Mouse (Mus musculus): ENCODE data around the gene Alkbh7. TPM values are rescaled to one million over a fixed set of nuclear protein-coding genes. Genes with fewer than 3 reads are reported as not detected.

The Alkbh7 gene
- total RNA-seq, 2 experiments from 2014 or later = not detected

- no peak for ATAC-seq (replicated peaks; ENCODE audit: low FRiP score, poor library complexity, severe bottlenecking)
Observed at GRCm38 (mm10) chr17:57020960-57021359, 23.8 kb downstream of the Alkbh7 start.

DNA sequence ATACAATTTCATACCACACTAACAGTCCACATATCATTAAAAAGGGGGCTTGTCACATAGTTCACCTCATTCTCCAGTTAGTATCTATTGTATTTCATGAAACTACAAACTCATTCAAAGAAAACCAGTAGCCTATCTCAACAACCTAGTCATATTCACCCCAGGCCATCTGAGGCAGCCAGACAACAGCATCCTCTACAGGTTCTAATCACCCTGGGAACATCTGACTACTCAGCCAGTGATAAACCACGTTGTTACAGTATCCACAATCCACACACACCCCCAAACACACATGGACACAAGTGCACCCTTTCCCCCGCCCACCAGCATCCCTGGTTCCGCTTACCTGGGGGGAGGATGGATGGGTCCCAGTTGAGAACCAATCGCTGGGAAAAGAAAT, 30.3 kb downstream of the Alkbh7 start:
- ATAC-seq (replicated peaks; ENCODE audit: low FRiP score, poor library complexity, severe bottlenecking) = no peak

- ATAC-seq (replicated peaks; ENCODE audit: low FRiP score, poor library complexity, severe bottlenecking) = peak; percentile 57
Observed at GRCm38 (mm10) chr17:57029691-57030090, 32.6 kb downstream of the Alkbh7 start.

GRCm38 (mm10) chr17:57030931-57031660, 34.0 kb downstream of the Alkbh7 start, which contains the start of gene Khsrp:
Gene Khsrp, minus strand, starts transcription at chr17:57031522.
- no peak for ATAC-seq (replicated peaks; ENCODE audit: low FRiP score, poor library complexity, severe bottlenecking)

DNA sequence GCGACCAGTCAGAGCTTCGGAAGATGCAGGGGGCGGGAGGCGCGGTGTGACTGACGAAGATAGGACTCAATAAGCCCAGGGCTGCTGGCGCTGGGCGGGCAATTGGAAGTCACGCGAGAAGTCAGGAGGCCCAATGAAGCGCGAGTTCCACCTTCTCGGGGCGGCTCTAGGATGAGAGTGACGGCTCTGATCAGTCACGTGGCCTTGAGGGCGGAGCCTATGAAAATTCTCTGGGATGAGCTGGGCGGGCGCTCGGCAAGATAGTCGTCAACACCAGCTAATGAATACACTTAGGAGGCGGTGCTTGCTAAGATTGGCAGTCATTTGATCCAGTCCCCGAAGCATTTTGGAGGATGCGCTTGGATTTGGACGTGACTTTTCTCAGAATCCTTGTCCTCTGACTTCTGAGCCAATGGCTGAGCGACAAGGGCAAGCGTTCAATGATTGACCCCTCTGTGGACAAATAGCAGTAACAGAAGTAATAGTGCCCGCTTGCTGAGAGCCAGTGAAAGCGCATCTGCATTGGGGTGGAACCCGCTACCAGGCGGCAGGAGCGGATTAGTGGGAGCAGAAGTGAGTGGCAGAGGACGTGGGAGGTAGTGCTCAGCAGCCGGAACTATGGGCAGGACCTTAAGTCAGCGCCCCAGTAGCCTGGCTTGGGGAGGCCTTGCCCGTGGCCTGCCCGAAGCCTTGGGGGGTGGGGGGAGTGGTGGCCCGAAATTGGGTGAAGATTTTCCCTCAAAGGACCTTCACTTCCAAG, 34.7 kb downstream of the Alkbh7 start:
- ATAC-seq (replicated peaks; ENCODE audit: low FRiP score, poor library complexity, severe bottlenecking) = peak; percentile 83

DNA sequence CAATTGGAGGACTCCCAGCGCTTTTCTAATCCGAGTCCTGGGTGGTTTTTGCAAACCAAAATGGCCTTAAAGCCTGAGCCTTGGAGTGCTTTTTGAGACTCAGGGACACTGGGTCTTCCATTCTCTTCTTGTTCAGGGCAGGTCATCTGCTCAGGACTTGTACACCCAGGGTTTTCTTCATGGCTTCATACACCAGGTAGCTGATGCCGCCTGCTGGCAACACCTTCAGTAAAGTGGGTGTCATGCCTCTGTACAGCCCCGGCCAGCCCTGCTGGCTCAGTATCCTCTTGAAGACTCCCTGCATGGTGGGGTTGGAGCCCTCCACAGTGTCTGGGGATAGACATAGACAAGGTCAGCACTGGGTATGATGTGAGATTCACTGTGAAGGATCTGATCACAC, 35.7 kb downstream of the Alkbh7 start:
- no peak for ATAC-seq (replicated peaks; ENCODE audit: low FRiP score, poor library complexity, severe bottlenecking)

- ATAC-seq (replicated peaks; ENCODE audit: low FRiP score, poor library complexity, severe bottlenecking) = no peak
Observed at GRCm38 (mm10) chr17:57038978-57039377, 41.8 kb downstream of the Alkbh7 start.

DNA sequence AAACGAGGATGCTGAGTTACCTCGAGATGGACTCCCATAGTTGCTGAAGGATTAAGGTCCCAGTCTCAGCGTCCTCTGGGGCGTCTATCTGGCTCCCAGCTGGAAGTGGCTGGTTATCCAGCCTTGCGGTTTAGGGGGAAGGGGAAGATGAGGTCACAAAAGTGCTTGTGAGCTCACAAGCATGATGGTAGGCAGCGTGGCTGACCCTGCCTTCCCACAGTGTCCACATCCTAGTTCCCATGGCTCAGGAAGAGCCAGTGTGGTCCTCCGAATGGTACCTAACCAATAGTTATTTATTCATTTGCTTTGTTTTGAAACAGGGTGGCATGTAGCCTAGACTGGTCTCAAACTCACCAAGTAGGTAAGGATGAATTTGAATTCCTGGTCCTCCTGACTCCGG, 44.4 kb downstream of the Alkbh7 start, which contains the start of gene Slc25a41:
Gene Slc25a41 (minus strand): TSS at position 101 of the 400 bp plus-strand sequence.
- ATAC-seq (replicated peaks; ENCODE audit: low FRiP score, poor library complexity, severe bottlenecking) = no peak

DNA sequence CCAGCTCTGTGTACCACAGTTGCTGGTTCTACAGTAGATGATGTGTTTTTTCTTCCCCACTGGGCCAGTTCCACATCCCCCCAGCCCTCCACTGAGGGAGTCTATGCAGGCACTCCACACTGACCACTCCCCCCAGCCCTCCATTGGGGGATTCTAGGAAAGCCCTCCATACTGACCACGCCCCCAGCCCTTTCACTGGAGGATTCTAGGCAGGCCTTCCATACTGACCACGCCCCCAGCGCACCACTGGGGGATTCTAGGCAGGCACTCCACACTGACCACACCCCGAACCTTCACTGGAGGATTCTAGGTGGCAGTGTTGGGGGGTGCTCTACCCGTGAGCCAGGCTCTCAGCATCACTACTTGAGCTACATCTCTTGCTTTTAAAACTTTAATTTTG, 50.3 kb downstream of the Alkbh7 start:
- no peak for ATAC-seq (replicated peaks; ENCODE audit: low FRiP score, poor library complexity, severe bottlenecking)

GRCm38 (mm10) chr17:57048816-57049215, 51.7 kb downstream of the Alkbh7 start:
- ATAC-seq (replicated peaks; ENCODE audit: low FRiP score, poor library complexity, severe bottlenecking) = no peak

Other genes starting within 250 kb of the Alkbh7 start
- gene Nrtn, start 239.8 kb upstream of the Alkbh7 start, total RNA-seq (2015; ENCODE audit: low replicate concordance) = not detected in 2 replicates
- not detected in 2 replicates for gene Nrtn, start 239.8 kb upstream of the Alkbh7 start, total RNA-seq (2017; ENCODE audit: low replicate concordance)
- 6.5 and 7.1 TPM in 2 replicates for gene Dus3l, start 232.6 kb upstream of the Alkbh7 start, total RNA-seq (2015; ENCODE audit: low replicate concordance)
- 3.0 and 5.4 TPM in 2 replicates for gene Dus3l, start 232.6 kb upstream of the Alkbh7 start, total RNA-seq (2017; ENCODE audit: low replicate concordance)
- not detected in 2 replicates for gene Prr22, start 227.1 kb upstream of the Alkbh7 start, total RNA-seq (2015; ENCODE audit: low replicate concordance)
- not detected in 2 replicates for gene Prr22, start 227.1 kb upstream of the Alkbh7 start, total RNA-seq (2017; ENCODE audit: low replicate concordance)
- 101 and 107 TPM in 2 replicates for gene Rfx2, start 166.3 kb upstream of the Alkbh7 start, total RNA-seq (2015; ENCODE audit: low replicate concordance)
- gene Rfx2, start 166.3 kb upstream of the Alkbh7 start, total RNA-seq (2017; ENCODE audit: low replicate concordance) = 76.1 and 105 TPM in 2 replicates
- gene Acsbg2, start 122.9 kb upstream of the Alkbh7 start, total RNA-seq (2015; ENCODE audit: low replicate concordance) = not detected in 2 replicates
- not detected in 2 replicates for gene Acsbg2, start 122.9 kb upstream of the Alkbh7 start, total RNA-seq (2017; ENCODE audit: low replicate concordance)
- gene 1700061G19Rik, start 121.9 kb upstream of the Alkbh7 start, total RNA-seq (2015; ENCODE audit: low replicate concordance) = not detected in 2 replicates
- not detected in 2 replicates for gene 1700061G19Rik, start 121.9 kb upstream of the Alkbh7 start, total RNA-seq (2017; ENCODE audit: low replicate concordance)
- gene Mllt1, start 61.9 kb upstream of the Alkbh7 start, total RNA-seq (2015; ENCODE audit: low replicate concordance) = 3.4 and 9.4 TPM in 2 replicates
- 4.4 and 6.4 TPM in 2 replicates for gene Mllt1, start 61.9 kb upstream of the Alkbh7 start, total RNA-seq (2017; ENCODE audit: low replicate concordance)
- gene Acer1, start 15.2 kb upstream of the Alkbh7 start, total RNA-seq (2015; ENCODE audit: low replicate concordance) = not detected in 2 replicates
- not detected in 2 replicates for gene Acer1, start 15.2 kb upstream of the Alkbh7 start, total RNA-seq (2017; ENCODE audit: low replicate concordance)
- 2.2 and 26.8 TPM in 2 replicates for gene Clpp, start 7.0 kb upstream of the Alkbh7 start, total RNA-seq (2015; ENCODE audit: low replicate concordance)
- gene Clpp, start 7.0 kb upstream of the Alkbh7 start, total RNA-seq (2017; ENCODE audit: low replicate concordance) = 10.8 and 15.7 TPM in 2 replicates
- not detected in 2 replicates for gene Pspn, start 2.7 kb downstream of the Alkbh7 start, total RNA-seq (2015; ENCODE audit: low replicate concordance)
- gene Pspn, start 2.7 kb downstream of the Alkbh7 start, total RNA-seq (2017; ENCODE audit: low replicate concordance) = not detected in 2 replicates
- 57.4 and 61.3 TPM in 2 replicates for gene Gtf2f1, start 13.9 kb downstream of the Alkbh7 start, total RNA-seq (2015; ENCODE audit: low replicate concordance)
- gene Gtf2f1, start 13.9 kb downstream of the Alkbh7 start, total RNA-seq (2017; ENCODE audit: low replicate concordance) = 70.8 and 90.7 TPM in 2 replicates
- not detected in 2 replicates for gene Gm17949, start 14.1 kb downstream of the Alkbh7 start, total RNA-seq (2015; ENCODE audit: low replicate concordance)
- not detected in 2 replicates for gene Gm17949, start 14.1 kb downstream of the Alkbh7 start, total RNA-seq (2017; ENCODE audit: low replicate concordance)
- 87.6 and 97.7 TPM in 2 replicates for gene Khsrp, start 34.2 kb downstream of the Alkbh7 start, total RNA-seq (2015; ENCODE audit: low replicate concordance)
- 85.6 and 85.9 TPM in 2 replicates for gene Khsrp, start 34.2 kb downstream of the Alkbh7 start, total RNA-seq (2017; ENCODE audit: low replicate concordance)
- gene Slc25a41, start 44.3 kb downstream of the Alkbh7 start, total RNA-seq (2015; ENCODE audit: low replicate concordance) = not detected in 2 replicates
- not detected in 2 replicates for gene Slc25a41, start 44.3 kb downstream of the Alkbh7 start, total RNA-seq (2017; ENCODE audit: low replicate concordance)
- gene Crb3, start 61.8 kb downstream of the Alkbh7 start, total RNA-seq (2015; ENCODE audit: low replicate concordance) = not detected in 2 replicates
- not detected in 2 replicates for gene Crb3, start 61.8 kb downstream of the Alkbh7 start, total RNA-seq (2017; ENCODE audit: low replicate concordance)
- gene Slc25a23, start 62.5 kb downstream of the Alkbh7 start, total RNA-seq (2015; ENCODE audit: low replicate concordance) = 2.9 and 5.4 TPM in 2 replicates
- gene Slc25a23, start 62.5 kb downstream of the Alkbh7 start, total RNA-seq (2017; ENCODE audit: low replicate concordance) = not detected in 2 replicates
- gene Dennd1c, start 81.2 kb downstream of the Alkbh7 start, total RNA-seq (2015; ENCODE audit: low replicate concordance) = 6.1 and 12.2 TPM in 2 replicates
- 2.6 and 4.5 TPM in 2 replicates for gene Dennd1c, start 81.2 kb downstream of the Alkbh7 start, total RNA-seq (2017; ENCODE audit: low replicate concordance)
- 1.4 TPM in 1 of 2 replicates, not detected in the other for gene Tubb4a, start 90.4 kb downstream of the Alkbh7 start, total RNA-seq (2015; ENCODE audit: low replicate concordance)
- not detected in 2 replicates for gene Tubb4a, start 90.4 kb downstream of the Alkbh7 start, total RNA-seq (2017; ENCODE audit: low replicate concordance)
- not detected in 2 replicates for gene Tnfsf9, start 108.0 kb downstream of the Alkbh7 start, total RNA-seq (2015; ENCODE audit: low replicate concordance)
- gene Tnfsf9, start 108.0 kb downstream of the Alkbh7 start, total RNA-seq (2017; ENCODE audit: low replicate concordance) = not detected in 2 replicates
- not detected in 2 replicates for gene Cd70, start 152.4 kb downstream of the Alkbh7 start, total RNA-seq (2015; ENCODE audit: low replicate concordance)
- gene Cd70, start 152.4 kb downstream of the Alkbh7 start, total RNA-seq (2017; ENCODE audit: low replicate concordance) = not detected in 2 replicates
- gene Tnfsf14, start 196.8 kb downstream of the Alkbh7 start, total RNA-seq (2015; ENCODE audit: low replicate concordance) = 1.7 and 2.5 TPM in 2 replicates
- 1.4 TPM in 1 of 2 replicates, not detected in the other for gene Tnfsf14, start 196.8 kb downstream of the Alkbh7 start, total RNA-seq (2017; ENCODE audit: low replicate concordance)
- gene C3, start 230.8 kb downstream of the Alkbh7 start, total RNA-seq (2015; ENCODE audit: low replicate concordance) = 128 and 134 TPM in 2 replicates
- 69.4 and 132 TPM in 2 replicates for gene C3, start 230.8 kb downstream of the Alkbh7 start, total RNA-seq (2017; ENCODE audit: low replicate concordance)